Mouse (Mus musculus): ENCODE results near the gene Naa20.

- TF ChIP-seq POLR2A (IDR thresholded peaks at IDR 0.05; ENCODE audit: low read depth, low read length): no peak
- TF ChIP-seq CTCF (IDR thresholded peaks at IDR 0.05; ENCODE audit: borderline replicate concordance, insufficient read depth, low read length): no peak
Measured at GRCm38 (mm10) chr2:145855831-145856230, 46.1 kb upstream of the Naa20 start.

Data from embryonic fibroblast, embryonic 13.5 days (primary cell).